Mouse (Mus musculus): ENCODE data around the gene Atf3.

- TF ChIP-seq POLR2A (IDR thresholded peaks at IDR 0.05; ENCODE audit: borderline replicate concordance, extremely low read depth, low read depth, low read length) = no peak
- TF ChIP-seq CTCF (IDR thresholded peaks at IDR 0.05; ENCODE audit: insufficient read depth, low read length) = no peak
These were observed 30.6 kb upstream of the Atf3 start for GRCm38 (mm10) chr1:191248423-191248822.
